Mouse (Mus musculus) heart, postnatal 10 days (tissue): Measurements from ENCODE around the gene Thy1. TPM values are rescaled to one million over a fixed set of nuclear protein-coding genes. Genes with fewer than 3 reads are reported as not detected.

Source experiments
- total RNA-seq, 2 experiments: library from RNA; stranded (reverse); gene quantifications; 2 replicates each; pipeline ENCODE4 v1.2.3; 2021

The Thy1 gene
- total RNA-seq, 2 experiments from 2014 or later: 31.3 to 32.3 TPM

Other genes with a start within 250 kb of the Thy1 start
- 100 to 1,000 TPM; 102 to 150 TPM for gene Usp2, start 23.6 kb downstream of the Thy1 start, total RNA-seq
- not detected for gene Mfrp, start 58.3 kb downstream of the Thy1 start, total RNA-seq
- 10 to 100 TPM; 15.5 to 21.3 TPM for gene C1qtnf5, start 63.9 kb downstream of the Thy1 start, total RNA-seq
- under 1 TPM; 0.10 to 0.12 TPM for gene Gm49380, start 70.1 kb downstream of the Thy1 start, total RNA-seq
- 10 to 100 TPM; 18.1 TPM for gene Rnf26, start 70.1 kb downstream of the Thy1 start, total RNA-seq
- 100 to 1,000 TPM; 147 to 156 TPM for gene Mcam, start 91.1 kb downstream of the Thy1 start, total RNA-seq
- gene Cbl, start 190.7 kb downstream of the Thy1 start, total RNA-seq: 10 to 100 TPM; 30.9 to 31.3 TPM
- gene Ccdc153, start 197.3 kb downstream of the Thy1 start, total RNA-seq: not detected
- 1 to 10 TPM; 2.3 to 3.3 TPM for gene Pdzd3, start 208.1 kb downstream of the Thy1 start, total RNA-seq
- 10 to 100 TPM; 14.9 to 18.3 TPM for gene Nlrx1, start 225.2 kb downstream of the Thy1 start, total RNA-seq
- gene Abcg4, start 245.2 kb downstream of the Thy1 start, total RNA-seq: 1 to 10 TPM; 1.0 to 1.5 TPM